Mouse (Mus musculus) neural tube, embryonic 15.5 days (tissue): ENCODE data around the gene Tex22. TPM values are rescaled to one million over a fixed set of nuclear protein-coding genes. Genes with fewer than 3 reads are reported as not detected.
A peak's percentile ranks its signal among the peaks of the same experiment; 100 is the strongest.

Experiments used
- ATAC-seq: fragments of 200-750 bp; cut with Nextera tagmentation; 2 replicates; pipeline ENCODE4 v1.8.0; 2017; ENCODE audit warnings: mild to moderate bottlenecking, moderate TSS enrichment, moderate library complexity; ENCODE audit not compliant: low FRiP score
- H3K27ac ChIP-seq: fragments of 300-500 bp; sonication (generic); replicated peaks from 2 replicates; pipeline ENCODE4 v1.5.1; 2015; ENCODE audit warnings: mild to moderate bottlenecking, inconsistent platforms
- H3K27me3 ChIP-seq: fragments of 300-500 bp; sonication (generic); replicated peaks from 2 replicates; pipeline ENCODE4 v1.6.1; 2015; ENCODE audit warnings: inconsistent platforms
- H3K36me3 ChIP-seq: fragments of 300-500 bp; sonication (generic); 2 replicates; pipeline ENCODE4 v1.6.1; 2015; ENCODE audit warnings: inconsistent platforms
- H3K4me1 ChIP-seq: fragments of 300-500 bp; sonication (generic); 2 replicates; pipeline ENCODE4 v1.6.1; 2015; ENCODE audit warnings: inconsistent platforms
- H3K4me2 ChIP-seq: fragments of 300-500 bp; sonication (generic); 2 replicates; pipeline ENCODE4 v1.6.1; 2015; ENCODE audit warnings: inconsistent platforms, mild to moderate bottlenecking, moderate library complexity
- H3K4me3 ChIP-seq: fragments of 300-500 bp; sonication (generic); replicated peaks from 2 replicates; pipeline ENCODE4 v1.5.1; 2015; ENCODE audit warnings: mild to moderate bottlenecking, inconsistent platforms
- H3K9ac ChIP-seq: fragments of 300-500 bp; sonication (generic); replicated peaks from 2 replicates; pipeline ENCODE4 v1.6.1; 2015; ENCODE audit warnings: mild to moderate bottlenecking, inconsistent platforms
- H3K9me3 ChIP-seq: fragments of 300-500 bp; sonication (generic); replicated peaks from 2 replicates; pipeline ENCODE4 v1.6.1; 2016; ENCODE audit warnings: inconsistent platforms
- WGBS: fragments of 180-500 bp; shearing (Covaris S2); methylation state at CpG from one replicate; pipeline ENCODE4 v1.1.7; 2015; ENCODE audit warnings: mixed read lengths; 5-methylcytosine and 5-hydroxymethylcytosine counted together
- polyA plus RNA-seq: library from polyadenylated mRNA; unstranded; fragments of >200 nt; fragmentation: Nextera tagmentation; extraction: Ambion mirVana; gene quantifications from 2 replicates; pipeline ENCODE4 v1.2.1, GENCODE M21; 2015

The Tex22 gene
- polyA plus RNA-seq, 1 experiment from 2014 or later: not detected

GRCm38 (mm10) chr12:113089107-113089506, 14.8 kb downstream of the Tex22 start:
- no peak for ATAC-seq
- H3K36me3 ChIP-seq: no peaks in the 10 kb centered on the region
- no peaks in the 10 kb centered on the region for H3K27me3 ChIP-seq
- WGBS: 91% methylated on average over 6 of the region's 6 CpGs
- no peaks in the 10 kb centered on the region for H3K9me3 ChIP-seq
- H3K9ac ChIP-seq: no peak overlapping the region
- no peak overlapping the region for H3K4me2 ChIP-seq
- no peak overlapping the region for H3K4me3 ChIP-seq
- no peaks in the 10 kb centered on the region for H3K4me1 ChIP-seq
- H3K27ac ChIP-seq: no peak overlapping the region

- no peaks in the 10 kb centered on the region for H3K9me3 ChIP-seq
- no peak overlapping the region for H3K4me2 ChIP-seq
- 85% methylated on average over 17 of the region's 17 CpGs for WGBS
- no peak overlapping the region for H3K9ac ChIP-seq
- H3K4me3 ChIP-seq: no peak overlapping the region
- ATAC-seq: no peak
- H3K27me3 ChIP-seq: no peaks in the 10 kb centered on the region
- H3K36me3 ChIP-seq: no peaks in the 10 kb centered on the region
- H3K27ac ChIP-seq: no peak overlapping the region
- no peaks in the 10 kb centered on the region for H3K4me1 ChIP-seq
These were observed 15.8 kb downstream of the Tex22 start for GRCm38 (mm10) chr12:113090053-113090452.

- peak; percentile 13; the same call in 1 of the 2 replicates for ATAC-seq
- peak overlapping the region; percentile 96 for H3K4me2 ChIP-seq
- WGBS: 81% methylated on average over 5 of the region's 5 CpGs
These were observed 22.7 kb downstream of the Tex22 start for GRCm38 (mm10) chr12:113097040-113097439.

GRCm38 (mm10) chr12:113097749-113098281, 23.5 kb downstream of the Tex22 start, which contains the start of gene Mta1:
TSS of gene Mta1 (plus strand) at chr12:113098278.
- Histone ChIP-seq H3K9me3 (no peaks in the 10 kb centered on the region), H3K9ac (peak within 1 kb of the TSS; percentile 98), H3K36me3 (no peaks in the 10 kb centered on the region), H3K4me1 (peaks cover 52% of the 10 kb centered on the region), H3K27me3 (no peaks in the 10 kb centered on the region), H3K4me3 (peak within 1 kb of the TSS; percentile 93), H3K27ac (peak within 1 kb of the TSS; percentile 89), H3K4me2 (peak within 1 kb of the TSS; percentile 96)
- 1% methylated on average over 20 of the region's 53 CpGs for WGBS
- peak; percentile 77 for ATAC-seq

More at GRCm38 (mm10) chr12:113097040-113097439, 22.7 kb downstream of the Tex22 start:
- H3K9ac ChIP-seq: peak overlapping the region; percentile 98
- H3K9me3 ChIP-seq: no peaks in the 10 kb centered on the region
- peaks cover 44% of the 10 kb centered on the region for H3K4me1 ChIP-seq
- H3K36me3 ChIP-seq: no peaks in the 10 kb centered on the region
- no peaks in the 10 kb centered on the region for H3K27me3 ChIP-seq
- H3K27ac ChIP-seq: no peak overlapping the region
- peak overlapping the region; percentile 93 for H3K4me3 ChIP-seq

GRCm38 (mm10) chr12:113098530-113099151, 24.3 kb downstream of the Tex22 start:
- ATAC-seq: no peak
- H3K4me3 ChIP-seq: peak overlapping the region; percentile 93
- H3K27ac ChIP-seq: peak overlapping the region; percentile 89
- WGBS: 0% methylated on average over 25 of the region's 60 CpGs
- peak overlapping the region; percentile 96 for H3K4me2 ChIP-seq
- no peaks in the 10 kb centered on the region for H3K36me3 ChIP-seq
- no peaks in the 10 kb centered on the region for H3K9me3 ChIP-seq
- peaks cover 60% of the 10 kb centered on the region for H3K4me1 ChIP-seq
- no peaks in the 10 kb centered on the region for H3K27me3 ChIP-seq
- H3K9ac ChIP-seq: peak overlapping the region; percentile 98

- peak overlapping the region; percentile 98 for H3K9ac ChIP-seq
- peak overlapping the region; percentile 33; the same call in 1 of the 2 replicates for H3K27ac ChIP-seq
- peak overlapping the region; percentile 96 for H3K4me2 ChIP-seq
- H3K36me3 ChIP-seq: no peaks in the 10 kb centered on the region
- H3K9me3 ChIP-seq: no peaks in the 10 kb centered on the region
- 35% methylated on average over 6 of the region's 6 CpGs for WGBS
- peaks cover 66% of the 10 kb centered on the region for H3K4me1 ChIP-seq
- H3K27me3 ChIP-seq: no peaks in the 10 kb centered on the region
- no peak for ATAC-seq
- peak overlapping the region; percentile 93 for H3K4me3 ChIP-seq
These were observed 25.4 kb downstream of the Tex22 start for GRCm38 (mm10) chr12:113099470-113100237.

GRCm38 (mm10) chr12:113100448-113101076, 26.3 kb downstream of the Tex22 start:
- Histone ChIP-seq H3K36me3 (no peaks in the 10 kb centered on the region), H3K27me3 (no peaks in the 10 kb centered on the region), H3K27ac (peak overlapping the region; percentile 11; the same call in 1 of the 2 replicates), H3K4me3 (no peak overlapping the region), H3K4me2 (peak overlapping the region; percentile 96; the same call in 1 of the 2 replicates), H3K4me1 (peaks cover 66% of the 10 kb centered on the region), H3K9me3 (no peaks in the 10 kb centered on the region), H3K9ac (peak overlapping the region; percentile 21; the same call in 1 of the 2 replicates)
- no peak for ATAC-seq
- 68% methylated on average over 5 of the region's 5 CpGs for WGBS

- 79% methylated on average over 9 of the region's 9 CpGs for WGBS
- no peak overlapping the region for H3K9ac ChIP-seq
- H3K4me2 ChIP-seq: no peak overlapping the region
- no peaks in the 10 kb centered on the region for H3K36me3 ChIP-seq
- peaks cover 66% of the 10 kb centered on the region for H3K4me1 ChIP-seq
- H3K9me3 ChIP-seq: no peaks in the 10 kb centered on the region
- no peak overlapping the region for H3K4me3 ChIP-seq
- no peak for ATAC-seq
- no peak overlapping the region; the same call in 1 of the 2 replicates for H3K27ac ChIP-seq
- H3K27me3 ChIP-seq: no peaks in the 10 kb centered on the region
These were observed 27.1 kb downstream of the Tex22 start for GRCm38 (mm10) chr12:113101251-113101960.

GRCm38 (mm10) chr12:113102461-113102860, 28.2 kb downstream of the Tex22 start:
- no peak for ATAC-seq
- no peak overlapping the region for H3K27ac ChIP-seq
- H3K27me3 ChIP-seq: no peaks in the 10 kb centered on the region
- no peaks in the 10 kb centered on the region for H3K9me3 ChIP-seq
- 66% methylated on average over 6 of the region's 6 CpGs for WGBS
- no peak overlapping the region for H3K4me3 ChIP-seq
- H3K4me2 ChIP-seq: no peak overlapping the region
- H3K9ac ChIP-seq: no peak overlapping the region
- no peaks in the 10 kb centered on the region for H3K36me3 ChIP-seq
- H3K4me1 ChIP-seq: peaks cover 61% of the 10 kb centered on the region

GRCm38 (mm10) chr12:113103846-113104451, 29.6 kb downstream of the Tex22 start:
- H3K27ac ChIP-seq: no peak overlapping the region
- H3K36me3 ChIP-seq: no peaks in the 10 kb centered on the region
- H3K9me3 ChIP-seq: no peaks in the 10 kb centered on the region
- ATAC-seq: no peak
- H3K4me3 ChIP-seq: no peak overlapping the region
- 82% methylated on average over 8 of the region's 8 CpGs for WGBS
- no peak overlapping the region for H3K4me2 ChIP-seq
- H3K4me1 ChIP-seq: peaks cover 62% of the 10 kb centered on the region
- H3K9ac ChIP-seq: no peak overlapping the region
- H3K27me3 ChIP-seq: no peaks in the 10 kb centered on the region

- 85% methylated on average over 6 of the region's 6 CpGs for WGBS
- H3K9ac ChIP-seq: no peak overlapping the region
- H3K4me2 ChIP-seq: no peak overlapping the region
- no peaks in the 10 kb centered on the region for H3K9me3 ChIP-seq
- H3K4me1 ChIP-seq: peaks cover 55% of the 10 kb centered on the region
- no peak overlapping the region for H3K4me3 ChIP-seq
- no peaks in the 10 kb centered on the region for H3K36me3 ChIP-seq
- H3K27ac ChIP-seq: no peak overlapping the region
- no peaks in the 10 kb centered on the region for H3K27me3 ChIP-seq
- no peak for ATAC-seq
These were observed 32.1 kb downstream of the Tex22 start for GRCm38 (mm10) chr12:113106386-113106785.
